Mouse (Mus musculus) erythroid progenitor cell, adult 5-6 weeks (primary cell): ENCODE results near the gene Atn1. TPM values are rescaled to one million over a fixed set of nuclear protein-coding genes. Genes with fewer than 3 reads are reported as not detected.

Experiments
- ATAC-seq: replicated peaks from 2 replicates; pipeline ENCODE4 v1.8.0; 2016; ENCODE audit warnings: moderate number of reproducible peaks, mild to moderate bottlenecking, moderate TSS enrichment, inconsistent platforms; ENCODE audit not compliant: poor library complexity, low FRiP score, severe bottlenecking
- total RNA-seq, 2 experiments: library from RNA; stranded (forward) in 1 of 2; stranded (reverse) in 1 of 2; fragments of 150-400 nt in 1 of 2; fragments of 186-747, 209-891 nt in 1 of 2; gene quantifications; 2 replicates each; pipeline versions ENCODE4 v1.2.3 to v1.2.4; 2015 to 2017; ENCODE audit warnings: low replicate concordance in 2 of 2

Atn1 gene
- total RNA-seq, 2 experiments from 2014 or later, result 0.15 to 13.8 TPM

DNA sequence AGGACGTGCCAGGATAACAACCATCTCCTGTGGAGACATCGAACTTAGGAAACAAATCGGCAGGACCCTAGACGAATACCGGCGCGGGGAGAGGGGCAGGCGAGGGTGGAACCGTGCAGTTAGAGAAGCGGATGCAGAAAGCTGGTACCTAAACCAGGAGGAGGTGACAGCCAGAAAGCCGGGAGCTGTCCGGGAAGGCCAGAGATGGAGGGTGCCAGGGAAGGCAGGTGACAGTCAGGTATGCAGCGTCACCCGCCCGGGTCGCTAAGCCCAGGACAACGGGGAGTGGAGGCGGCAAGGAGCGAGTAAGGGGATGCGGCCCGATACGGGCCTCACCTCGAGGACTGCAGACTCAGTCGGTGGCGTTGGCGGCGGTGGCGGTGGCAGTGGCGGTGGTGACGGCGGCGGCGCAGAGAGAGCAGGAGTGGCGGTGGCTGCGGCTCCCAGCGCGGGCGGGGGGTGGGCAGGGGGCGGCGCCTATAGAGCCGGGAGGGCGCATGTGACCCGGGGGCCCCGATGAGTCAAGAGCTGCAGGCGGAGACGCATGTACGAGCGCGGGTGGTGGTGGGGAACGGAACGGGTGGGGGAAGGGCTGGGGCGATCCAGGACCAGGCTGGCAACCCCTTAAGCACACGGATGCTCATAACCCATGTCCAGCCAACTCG lies 12.9 kb upstream of the Atn1 start, which contains the start of gene Eno2:
TSS of gene Eno2 (minus strand) at position 573 of the 665 bp plus-strand sequence.
- ATAC-seq, result no peak

DNA sequence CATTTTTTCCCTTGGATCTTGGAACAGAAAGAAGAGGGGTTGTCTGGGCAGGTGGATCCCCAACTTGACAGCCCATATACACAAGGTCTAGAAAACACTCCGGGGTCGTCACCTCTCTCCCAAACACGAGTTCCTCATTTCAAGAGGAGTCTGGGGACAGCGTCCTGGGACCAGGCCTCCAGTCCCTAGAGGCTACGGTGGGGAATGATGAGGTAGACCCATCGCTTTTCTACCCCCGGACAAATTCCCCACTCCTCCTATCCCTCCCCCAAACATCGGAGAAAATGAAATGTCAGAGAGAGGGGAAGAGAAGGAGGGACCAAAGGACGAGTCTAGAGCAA lies 12.3 kb upstream of the Atn1 start:
- no peak for ATAC-seq

DNA sequence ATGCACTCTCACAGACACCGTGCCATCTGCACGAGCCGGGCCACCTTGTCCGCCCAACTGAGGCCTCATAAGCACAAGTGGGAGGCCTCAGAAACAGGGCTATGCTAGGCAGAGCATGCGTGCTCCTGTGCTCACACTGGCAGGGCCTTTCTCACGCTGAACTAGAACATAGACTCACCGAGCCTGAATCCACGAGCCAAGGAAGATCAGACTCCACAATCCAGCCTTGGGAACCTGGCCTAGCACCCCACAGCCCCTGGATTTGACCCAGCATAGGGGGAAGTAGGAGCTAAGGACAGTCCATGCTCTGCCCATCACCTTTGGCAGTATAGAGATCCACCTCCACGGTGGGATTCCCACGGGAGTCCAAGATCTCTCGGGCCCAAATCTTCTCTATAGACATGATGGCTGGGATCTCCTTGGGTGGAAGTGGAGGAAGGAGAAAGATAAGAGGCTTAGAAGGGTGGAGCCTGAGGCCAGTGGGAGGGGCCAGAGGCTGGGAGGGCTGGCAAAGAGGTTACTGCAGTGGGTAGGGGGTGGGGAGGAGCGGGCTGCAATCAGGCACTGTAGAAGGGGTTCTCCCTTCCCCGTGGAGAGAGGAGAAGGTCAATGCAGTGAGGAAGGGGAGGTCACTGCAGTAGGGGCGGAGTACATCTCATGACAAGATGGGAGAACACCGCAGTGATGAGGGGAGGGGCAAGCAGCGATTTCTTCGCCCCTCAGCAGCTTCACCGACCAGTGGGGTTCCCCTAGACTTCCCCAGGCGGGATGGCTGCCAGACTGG lies 11.8 kb upstream of the Atn1 start:
- ATAC-seq, result peak; percentile 33; the same call in 1 of the 2 replicates

DNA sequence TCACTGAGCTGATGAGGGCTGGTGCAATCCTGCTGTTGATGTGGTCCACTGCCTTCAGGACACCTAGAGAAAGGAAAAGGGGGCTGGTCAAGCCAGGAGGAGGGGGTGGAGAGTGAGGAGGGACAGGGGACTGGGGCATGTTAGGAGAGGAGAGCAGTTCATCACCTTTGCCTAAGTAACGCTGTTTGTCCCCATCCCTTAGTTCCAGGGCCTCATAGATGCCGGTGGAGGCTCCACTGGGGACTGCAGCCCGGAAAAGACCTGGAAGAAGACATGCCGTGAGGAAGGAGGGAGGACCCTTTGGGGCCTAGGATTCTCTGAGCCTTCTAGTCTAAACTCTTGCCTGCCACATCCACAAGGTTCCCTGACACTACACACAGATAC lies 11.2 kb upstream of the Atn1 start:
- no peak for ATAC-seq

DNA sequence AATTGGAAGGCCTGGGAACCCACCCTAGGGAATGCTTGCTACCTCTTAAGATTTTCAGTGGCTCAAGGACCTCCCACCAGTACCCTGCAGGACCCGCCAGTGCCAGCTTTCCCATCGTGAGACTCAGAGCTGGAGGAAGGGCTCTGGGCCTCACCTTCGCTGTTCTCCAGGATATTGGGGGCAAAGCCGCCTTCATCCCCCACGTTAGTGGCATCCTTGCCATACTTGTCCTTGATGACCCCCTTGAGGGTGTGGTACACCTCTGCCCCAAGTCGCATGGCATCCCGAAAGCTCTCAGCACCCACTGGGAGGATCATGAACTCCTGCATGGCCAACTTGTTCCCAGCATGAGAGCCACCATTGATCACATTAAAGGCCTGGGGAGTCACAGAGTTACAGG lies 9.6 kb upstream of the Atn1 start:
- no peak for ATAC-seq

DNA sequence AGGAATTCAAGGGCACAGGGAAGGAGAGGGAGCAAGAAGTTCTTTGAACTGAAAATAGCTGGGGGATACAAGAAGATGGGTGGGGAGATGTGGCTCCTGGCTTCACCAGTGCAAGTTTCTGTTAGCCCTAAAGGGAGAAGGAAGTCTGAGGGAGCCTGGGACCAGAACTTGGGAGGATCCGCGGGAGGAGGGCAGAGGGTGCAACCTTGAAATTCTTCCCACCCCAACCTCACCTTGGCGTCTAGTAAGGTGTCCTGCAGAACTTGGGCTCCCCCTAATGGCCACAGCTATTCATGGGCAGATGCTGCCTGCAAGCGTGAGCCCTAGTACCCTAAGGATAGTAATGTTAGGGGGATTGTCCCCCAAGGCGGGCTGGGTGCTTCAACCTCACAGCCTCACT lies 2.9 kb upstream of the Atn1 start:
- peak; percentile 74 for ATAC-seq

DNA sequence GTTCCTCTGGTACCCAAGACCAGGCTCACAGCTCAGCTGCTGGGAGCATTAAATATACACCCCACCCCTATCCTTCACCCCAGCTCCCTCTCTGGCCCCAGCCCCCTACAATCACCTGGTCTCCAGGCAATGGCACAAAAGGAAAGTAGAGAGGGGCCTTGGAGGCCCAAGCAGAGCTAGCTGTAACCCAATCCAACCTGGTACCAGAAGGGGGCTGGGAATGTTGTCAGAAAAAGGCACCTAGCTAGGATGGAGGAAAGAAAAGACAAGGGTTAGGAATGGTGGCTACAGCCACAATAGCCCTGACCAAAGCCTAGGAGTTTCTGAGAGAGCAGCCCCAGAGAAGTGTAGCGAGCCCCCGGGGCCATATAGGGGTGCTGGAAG lies 2.5 kb upstream of the Atn1 start:
- ATAC-seq, result no peak

DNA sequence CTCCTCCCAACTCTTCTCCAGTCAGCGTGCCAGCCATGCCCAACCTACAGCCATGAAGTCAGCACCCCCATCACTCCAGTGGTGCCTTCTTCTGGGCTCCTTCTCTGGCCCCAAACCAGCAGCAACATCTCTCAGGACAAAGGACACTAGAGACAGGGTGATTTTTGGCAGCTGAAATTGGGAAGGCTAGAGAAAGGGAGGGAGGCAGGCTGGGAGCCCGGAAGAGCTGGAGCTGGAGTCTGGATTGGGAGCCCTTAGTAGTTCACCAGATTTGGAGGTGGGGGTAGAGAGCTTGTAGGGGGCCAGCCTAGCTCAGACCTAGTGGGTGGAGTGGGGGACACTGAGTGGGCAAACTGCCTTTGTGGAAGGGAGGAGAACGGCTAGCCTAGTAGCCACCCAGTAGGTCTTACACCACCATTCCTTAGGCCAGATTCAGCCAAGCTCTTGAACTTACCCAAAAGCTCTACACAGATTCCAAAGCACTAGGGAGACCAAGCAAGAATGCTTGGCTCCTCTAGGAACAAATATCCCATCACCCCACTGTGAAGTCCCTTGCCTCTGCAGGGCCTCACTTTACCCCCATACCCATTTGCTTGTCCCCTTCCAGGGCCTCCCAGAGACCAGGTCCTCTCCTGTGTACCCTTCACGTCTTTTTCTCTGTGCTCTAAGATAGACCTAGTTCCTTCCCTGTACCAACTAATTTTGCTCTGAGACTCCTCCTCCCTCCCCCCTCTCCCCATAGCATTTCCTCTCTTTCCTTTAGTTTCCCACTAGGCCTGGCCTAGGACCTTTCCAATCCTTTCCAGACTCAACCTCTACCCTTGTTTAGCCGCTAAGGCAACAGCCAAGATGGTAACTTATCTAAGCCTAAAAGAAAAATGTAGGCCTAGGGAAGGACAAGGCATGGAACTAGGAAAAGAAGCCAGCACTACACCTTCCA lies 1.9 kb upstream of the Atn1 start:
- ATAC-seq, result no peak

DNA sequence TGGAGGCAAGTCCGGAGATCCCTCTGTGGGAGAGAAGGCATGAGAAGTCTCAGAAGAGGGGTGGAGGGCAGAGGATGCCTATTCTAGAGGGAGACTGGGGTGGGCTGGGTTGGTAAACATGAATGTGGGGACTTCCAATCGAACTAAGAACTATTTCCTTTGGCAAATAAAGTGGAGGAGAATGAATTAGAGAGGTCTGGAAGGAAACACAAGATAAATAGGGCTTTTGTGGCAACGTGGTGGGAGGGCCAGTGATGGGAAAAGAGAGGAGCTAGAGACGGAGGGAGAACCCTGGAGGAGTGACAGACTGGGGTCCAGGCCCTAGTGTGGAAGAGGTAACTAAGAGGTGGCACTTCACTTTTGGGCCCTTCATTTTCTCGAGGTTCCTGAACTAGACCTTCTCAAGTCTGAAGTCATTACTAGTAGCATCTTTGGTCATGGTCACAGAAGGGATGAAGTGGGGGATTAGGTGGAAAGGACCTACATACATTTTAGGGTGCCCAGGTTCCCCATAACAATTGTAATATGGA lies 1.1 kb upstream of the Atn1 start:
- ATAC-seq, result no peak

DNA sequence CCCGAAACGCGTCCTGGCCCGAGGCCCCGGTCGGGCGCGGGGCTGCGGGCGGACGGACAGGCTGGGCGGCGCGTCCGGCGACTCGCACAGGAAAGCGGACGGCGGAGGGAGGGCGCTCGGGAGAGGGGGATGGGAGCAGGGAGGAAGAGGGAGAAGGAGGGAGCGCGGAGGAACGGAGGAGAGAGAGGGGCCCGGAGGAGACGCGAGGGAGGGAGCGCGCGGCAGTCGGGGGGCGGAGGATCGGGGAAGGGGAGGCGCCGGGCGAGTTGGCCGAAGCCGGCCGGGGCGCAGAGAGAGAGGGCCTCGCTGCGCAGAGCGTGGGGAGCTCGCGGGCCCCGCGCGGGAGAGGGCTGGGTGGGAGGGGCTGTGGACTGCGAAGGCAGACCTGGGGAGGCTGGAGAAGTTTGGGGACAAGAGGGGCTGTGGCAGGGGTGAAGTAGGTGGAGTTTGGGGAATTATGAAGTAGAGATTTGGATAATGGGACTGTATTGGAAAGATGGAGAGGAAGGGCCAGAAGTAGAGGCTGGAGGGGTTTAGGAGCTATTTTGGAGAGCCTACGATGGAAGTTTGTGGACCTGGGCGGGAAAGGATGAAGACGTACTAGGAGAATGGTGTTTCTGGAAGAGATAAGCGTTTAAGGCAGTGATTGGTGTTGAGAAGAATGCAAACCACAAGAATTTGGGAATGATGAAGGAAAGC lies 477 bp upstream of the Atn1 start:
- no peak for ATAC-seq

DNA sequence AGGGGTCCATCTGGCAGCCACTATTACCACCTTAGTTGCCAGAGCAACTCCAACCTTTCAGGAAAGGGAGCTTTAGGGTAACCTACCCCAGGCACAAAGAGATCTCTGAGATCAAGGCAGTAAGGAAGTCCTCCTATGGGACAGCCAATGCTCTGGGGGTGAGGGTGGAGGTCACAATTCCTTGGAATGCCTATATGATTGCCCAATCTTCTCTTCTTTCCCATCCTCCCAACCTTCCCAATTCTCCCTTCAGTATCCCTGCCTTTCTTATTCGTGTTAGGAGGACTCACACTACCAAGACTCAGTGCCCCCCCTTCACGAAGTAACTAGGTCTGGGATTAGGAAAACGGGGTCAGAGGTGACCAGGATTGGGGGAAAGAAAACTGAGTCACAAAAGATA lies 1.0 kb downstream of the Atn1 start:
- no peak for ATAC-seq

DNA sequence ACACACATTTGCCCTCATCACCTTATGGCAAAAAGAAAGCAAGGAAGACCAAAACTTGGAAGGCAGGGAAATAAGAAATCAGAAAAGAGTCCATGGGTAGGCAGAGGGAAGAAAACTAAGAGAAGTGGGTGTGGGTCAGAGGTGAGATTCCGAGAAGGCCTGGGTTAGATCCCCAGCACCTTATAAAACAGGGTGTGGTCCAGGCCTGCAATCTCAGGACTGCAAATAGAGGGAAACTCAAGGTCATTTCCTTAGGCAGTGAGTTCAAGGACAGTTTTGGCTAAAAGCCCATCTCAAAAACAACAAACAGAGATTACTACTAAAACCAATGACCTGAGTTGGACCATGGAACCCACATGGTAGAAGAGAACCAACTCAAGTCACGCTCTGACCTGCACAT lies 2.5 kb downstream of the Atn1 start:
- ATAC-seq, result no peak

DNA sequence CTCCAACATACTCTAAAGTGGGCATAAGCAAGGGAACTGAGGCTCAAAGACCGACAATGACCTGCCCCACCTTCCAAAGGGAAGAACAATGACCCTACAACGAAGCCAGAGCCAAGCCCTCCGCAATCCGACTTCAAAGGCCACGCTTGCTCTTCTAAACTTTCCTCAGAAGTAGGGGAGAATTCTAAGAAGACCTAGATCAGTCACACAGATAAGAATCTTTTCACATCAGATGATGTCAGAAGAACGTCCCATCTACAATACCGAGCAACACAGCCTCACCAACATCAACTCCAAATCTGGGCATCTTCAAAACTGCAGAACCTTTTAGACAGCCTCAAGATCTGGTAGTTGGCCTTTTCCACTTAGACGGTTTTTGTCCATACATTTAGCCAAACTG lies 5.9 kb downstream of the Atn1 start:
- ATAC-seq, result no peak

DNA sequence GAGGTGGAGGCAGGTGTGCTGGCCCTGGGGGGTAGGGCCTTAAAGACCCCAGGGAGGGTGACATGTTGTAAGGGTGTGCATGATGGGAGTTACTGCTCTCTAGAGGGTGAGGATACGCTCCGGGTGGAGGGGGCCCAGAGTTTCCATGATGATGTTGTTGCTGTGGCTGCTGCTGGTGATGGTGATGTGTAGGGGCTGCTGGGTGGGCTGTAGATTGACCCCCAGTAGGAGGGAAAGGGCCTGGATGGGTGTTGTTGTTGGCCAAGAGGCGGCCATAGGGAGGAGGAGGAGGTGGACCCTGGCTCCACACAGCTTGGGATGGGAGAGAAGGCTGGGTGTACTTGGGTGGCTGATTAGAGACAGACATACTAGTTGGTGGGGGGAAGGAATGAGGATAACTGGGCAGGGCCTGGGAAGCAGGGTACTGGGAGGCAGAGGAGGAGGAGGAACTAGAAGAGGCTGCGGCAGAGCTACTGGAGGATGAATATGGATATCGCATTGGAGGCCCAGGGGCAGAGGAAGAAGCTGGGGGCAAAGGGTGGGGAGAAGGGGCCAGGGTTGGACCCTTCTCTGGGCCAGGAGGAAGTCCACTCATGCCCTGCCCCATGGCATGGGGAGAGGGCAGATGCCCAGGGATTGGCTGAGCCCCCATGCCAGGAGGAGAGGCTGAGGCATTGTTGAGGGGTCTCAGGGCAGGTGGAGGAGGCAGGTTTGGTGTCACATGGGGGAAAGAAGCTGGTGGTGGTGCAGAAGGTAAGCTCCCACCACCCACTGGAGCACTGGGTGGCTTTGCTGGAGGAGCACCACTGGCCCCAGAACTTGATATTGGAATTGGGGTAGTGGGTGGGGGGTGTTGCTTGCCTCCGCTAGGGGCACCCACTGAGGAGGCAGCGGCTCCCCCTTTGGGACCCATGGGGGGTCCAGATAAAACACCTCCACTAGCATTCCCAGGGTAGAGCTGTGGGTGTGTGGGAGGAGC lies 9.4 kb downstream of the Atn1 start:
- ATAC-seq, result no peak

DNA sequence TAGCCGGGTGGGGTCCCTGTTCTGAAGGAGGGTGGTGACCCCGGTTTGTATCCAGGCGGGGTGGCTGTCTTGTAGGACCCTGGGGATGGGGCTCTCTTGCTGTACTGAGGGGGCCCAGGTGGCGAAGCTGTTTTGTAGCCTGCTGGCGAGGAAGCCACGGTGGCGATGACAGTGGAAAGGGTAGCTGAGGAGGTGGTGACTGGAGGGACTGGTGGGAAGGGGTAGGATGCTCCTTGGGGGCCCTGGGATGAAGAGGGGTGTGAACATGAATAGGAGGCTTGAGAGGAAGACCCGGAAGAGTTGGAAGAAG lies 10.1 kb downstream of the Atn1 start:
- ATAC-seq, result no peak

DNA sequence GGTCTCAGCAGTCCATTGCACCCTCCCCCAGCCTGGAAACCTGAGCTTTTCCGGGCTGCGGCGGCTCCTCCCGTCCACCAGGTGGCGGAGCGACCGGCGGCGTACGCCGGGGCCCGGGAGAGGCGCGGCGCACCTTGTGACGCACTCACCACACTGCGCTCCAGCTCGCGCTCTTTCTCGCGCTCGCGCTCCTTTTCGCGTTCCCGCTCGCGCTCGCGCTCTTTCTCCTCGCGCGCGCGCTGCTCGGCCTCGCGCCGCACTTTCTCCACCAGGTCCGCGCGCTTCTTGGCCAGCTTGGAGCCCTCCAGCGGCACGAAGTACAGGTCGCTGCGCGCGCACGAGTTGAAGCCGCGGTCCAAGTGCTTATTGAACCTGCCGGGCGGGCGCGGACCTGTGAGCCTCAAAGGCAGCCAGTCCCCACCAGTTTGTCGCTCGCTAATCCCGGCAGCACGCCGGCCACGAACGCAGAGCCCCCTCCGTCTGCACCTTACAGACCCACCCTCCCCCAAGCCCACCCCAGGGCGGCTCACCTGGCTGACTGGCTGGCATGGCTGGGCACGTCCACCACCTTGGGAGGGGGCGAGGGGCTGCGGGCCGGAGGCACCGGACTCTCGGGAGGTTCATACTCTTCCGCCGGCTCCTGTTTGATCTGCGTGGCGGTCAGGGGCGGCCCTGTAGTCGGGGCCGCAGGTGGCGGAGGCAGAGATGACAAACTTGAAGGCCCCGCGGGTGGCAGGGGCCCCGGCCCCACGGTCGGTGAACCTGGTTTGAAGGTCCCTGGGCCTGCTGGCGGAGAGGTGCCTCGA lies 10.6 kb downstream of the Atn1 start:
- ATAC-seq, result peak; percentile 79

DNA sequence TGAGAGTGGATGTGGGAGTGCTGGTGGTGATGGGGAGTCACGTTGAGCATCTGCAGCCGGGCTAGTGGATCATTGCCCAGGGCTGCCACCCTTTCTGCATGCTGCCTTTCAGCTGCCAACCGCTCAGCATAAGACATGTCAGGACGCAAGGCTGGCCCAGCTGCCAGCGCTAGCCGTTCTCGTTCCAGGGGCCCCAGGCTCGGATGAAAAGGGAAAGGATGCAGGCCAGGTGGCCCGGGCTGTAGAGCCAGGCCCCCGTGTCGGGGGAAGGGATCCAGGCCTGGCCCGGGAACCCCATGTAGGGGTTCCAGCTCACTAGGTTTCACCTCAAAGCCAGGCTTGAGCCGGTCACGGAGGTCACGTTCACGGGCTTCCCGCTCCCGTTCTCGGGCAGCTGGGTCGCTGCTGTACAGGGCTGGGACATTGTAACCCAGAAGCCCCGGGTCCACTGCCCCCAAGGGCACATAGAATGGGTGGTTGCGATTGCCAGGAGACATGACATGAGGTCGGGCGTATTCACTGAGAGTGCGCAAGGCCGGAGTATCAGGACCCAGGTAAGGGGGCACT lies 11.5 kb downstream of the Atn1 start:
- no peak for ATAC-seq

DNA sequence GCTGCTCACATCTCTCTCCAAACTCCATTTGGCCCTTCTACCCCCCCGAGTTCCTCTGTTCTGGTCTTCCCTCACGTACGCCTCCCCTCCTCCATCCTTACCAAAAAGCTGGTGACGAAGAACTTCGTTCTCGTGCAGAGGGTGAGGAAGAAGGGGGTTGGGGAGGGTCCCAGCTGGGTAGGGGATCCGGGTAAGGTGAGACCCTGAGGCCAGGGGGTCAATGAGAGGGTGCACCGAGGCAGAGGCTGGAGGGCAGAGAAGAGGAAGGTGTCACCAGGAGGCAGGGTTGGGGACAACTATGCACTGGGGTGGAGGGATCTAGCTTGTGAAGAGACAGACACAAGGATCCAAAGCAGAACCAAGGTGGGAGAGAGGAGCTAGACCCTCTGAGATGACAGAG lies 12.7 kb downstream of the Atn1 start:
- no peak for ATAC-seq
